Mouse (Mus musculus) MEL (cell line): Measurements from ENCODE around the gene Lbx2. TPM values are rescaled to one million over a fixed set of nuclear protein-coding genes. Genes with fewer than 3 reads are reported as not detected.

ENCODE experiments used
- DNase-seq: peaks from one replicate; pipeline ENCODE4 v3.0.0; 2011; ENCODE audit warnings: low read depth, low spot score
- H3K27ac ChIP-seq: 2 replicates; pipeline ENCODE4 v1.5.1; 2012; ENCODE audit warnings: low read depth, mild to moderate bottlenecking, control low read depth, low read length, moderate library complexity; ENCODE audit not compliant: control insufficient read depth
- H3K27me3 ChIP-seq, 2 experiments: fragments of 150-350 bp in 1 of 2; sonication (generic) in 1 of 2; 2 replicates each; pipeline ENCODE4 v1.6.1; 2012; ENCODE audit warnings: low read length in 2 of 2, mild to moderate bottlenecking in 2 of 2, improper control_type of control experiment in 1 of 2, moderate library complexity in 1 of 2; ENCODE audit not compliant: insufficient read depth in 2 of 2, control insufficient read depth in 1 of 2
- H3K36me3 ChIP-seq, 2 experiments: 2 replicates each; pipeline ENCODE4 v1.6.1; 2012 to 2014; ENCODE audit warnings: low read length in 2 of 2, improper control_type of control experiment in 1 of 2, inconsistent platforms in 1 of 2, mild to moderate bottlenecking in 1 of 2; ENCODE audit not compliant: insufficient read depth in 2 of 2, control insufficient read depth in 1 of 2
- H3K4me1 ChIP-seq, 2 experiments: fragments of 150-350 bp in 1 of 2; sonication (generic) in 1 of 2; 2 replicates each; pipeline ENCODE4 v1.6.1; 2012; ENCODE audit warnings: low read length in 2 of 2, improper control_type of control experiment in 1 of 2, mild to moderate bottlenecking in 1 of 2; ENCODE audit not compliant: insufficient read depth in 2 of 2, control insufficient read depth in 1 of 2
- H3K4me3 ChIP-seq, 2 experiments: fragments of 150-350 bp in 1 of 2; sonication (generic) in 1 of 2; 2 replicates each; pipeline ENCODE4 v1.5.1; 2012; ENCODE audit warnings: low read depth in 2 of 2, low read length in 2 of 2, mild to moderate bottlenecking in 2 of 2, moderate library complexity in 2 of 2, control low read depth in 1 of 2, improper control_type of control experiment in 1 of 2; ENCODE audit not compliant: control insufficient read depth in 1 of 2, insufficient read depth in 1 of 2
- H3K79me2 ChIP-seq: 2 replicates; pipeline ENCODE4 v1.6.1; 2012; ENCODE audit warnings: mild to moderate bottlenecking, low read length, moderate library complexity; ENCODE audit not compliant: control insufficient read depth, poor library complexity, insufficient read depth
- H3K9ac ChIP-seq: 2 replicates; pipeline ENCODE4 v1.6.1; 2012; ENCODE audit warnings: low read depth, mild to moderate bottlenecking, control low read depth, low read length, moderate library complexity; ENCODE audit not compliant: control insufficient read depth, poor library complexity, severe bottlenecking
- H3K9me3 ChIP-seq: fragments of 150-350 bp; sonication (generic); replicated peaks from 2 replicates; pipeline ENCODE4 v1.6.1; 2012; ENCODE audit warnings: mild to moderate bottlenecking, low read length, improper control_type of control experiment, moderate library complexity; ENCODE audit not compliant: insufficient read depth
- CHD2 ChIP-seq: IDR thresholded peaks from 2 replicates; pipeline ENCODE4 v1.6.1; 2011; ENCODE audit warnings: low read length, improper control_type of control experiment
- ELF1 ChIP-seq: IDR thresholded peaks from 2 replicates; pipeline ENCODE4 v1.6.1; 2014; ENCODE audit warnings: low read depth, mild to moderate bottlenecking, inconsistent platforms, low read length, improper control_type of control experiment, moderate library complexity
- HCFC1 ChIP-seq: IDR thresholded peaks from 2 replicates; pipeline ENCODE4 v1.6.1; 2012; ENCODE audit warnings: low read depth, mild to moderate bottlenecking, inconsistent platforms, low read length, improper control_type of control experiment, moderate library complexity
- KAT2A ChIP-seq: conservative IDR thresholded peaks from 2 replicates; pipeline ENCODE4 v1.6.1; 2012; ENCODE audit warnings: low read depth, low read length, improper control_type of control experiment, inconsistent platforms
- MAX ChIP-seq: IDR thresholded peaks from 2 replicates; pipeline ENCODE4 v1.6.1; 2011; ENCODE audit warnings: low read length, improper control_type of control experiment
- MEF2A ChIP-seq: IDR thresholded peaks from 2 replicates; pipeline ENCODE4 v1.6.1; 2014; ENCODE audit warnings: low read depth, mild to moderate bottlenecking, inconsistent platforms, low read length, improper control_type of control experiment; ENCODE audit not compliant: poor library complexity, insufficient replicate concordance, severe bottlenecking; ENCODE audit errors: extremely low read depth
- MXI1 ChIP-seq: IDR thresholded peaks from 2 replicates; pipeline ENCODE4 v1.6.1; 2011; ENCODE audit warnings: mild to moderate bottlenecking, low read depth, low read length, improper control_type of control experiment
- MYC ChIP-seq: IDR thresholded peaks from 2 replicates; pipeline ENCODE4 v1.6.1; 2011; ENCODE audit warnings: low read depth, mild to moderate bottlenecking, low read length, improper control_type of control experiment, moderate library complexity
- NRF1 ChIP-seq: IDR thresholded peaks from 2 replicates; pipeline ENCODE4 v1.6.1; 2014; ENCODE audit warnings: low read depth, mild to moderate bottlenecking, inconsistent platforms, low read length, improper control_type of control experiment, moderate library complexity; ENCODE audit not compliant: poor library complexity, insufficient read depth, severe bottlenecking
- POLR2A ChIP-seq, 2 experiments: IDR thresholded peaks; 2 replicates each; pipeline ENCODE4 v1.6.1; 2011 to 2012; ENCODE audit warnings: low read length in 2 of 2, mild to moderate bottlenecking in 2 of 2, control low read depth in 1 of 2, improper control_type of control experiment in 1 of 2, low read depth in 1 of 2, moderate library complexity in 1 of 2; ENCODE audit not compliant: control insufficient read depth in 1 of 2, insufficient read depth in 1 of 2, poor library complexity in 1 of 2
- POLR2AphosphoS2 ChIP-seq: IDR thresholded peaks from 2 replicates; pipeline ENCODE4 v1.6.1; 2011; ENCODE audit warnings: low read length, improper control_type of control experiment
- RAD21 ChIP-seq: IDR thresholded peaks from 2 replicates; pipeline ENCODE4 v1.6.1; 2011; ENCODE audit warnings: mild to moderate bottlenecking, low read depth, low read length, improper control_type of control experiment
- RCOR1 ChIP-seq: IDR thresholded peaks from 2 replicates; pipeline ENCODE4 v1.6.1; 2012; ENCODE audit warnings: low read depth, mild to moderate bottlenecking, inconsistent platforms, low read length, improper control_type of control experiment
- SIN3A ChIP-seq: IDR thresholded peaks from 2 replicates; pipeline ENCODE4 v1.6.1; 2012; ENCODE audit warnings: low read length, improper control_type of control experiment, inconsistent platforms
- SMC3 ChIP-seq: IDR thresholded peaks from 2 replicates; pipeline ENCODE4 v1.6.1; 2011; ENCODE audit warnings: low read depth, low read length, improper control_type of control experiment
- TAL1 ChIP-seq: IDR thresholded peaks from 2 replicates; pipeline ENCODE4 v1.6.1; 2012; ENCODE audit warnings: mild to moderate bottlenecking, inconsistent platforms, low read length, moderate library complexity, mixed read lengths
- TCF12 ChIP-seq: IDR thresholded peaks from 2 replicates; pipeline ENCODE4 v1.6.1; 2014; ENCODE audit warnings: low read depth, mild to moderate bottlenecking, inconsistent platforms, low read length, improper control_type of control experiment, moderate library complexity
- UBTF ChIP-seq: IDR thresholded peaks from 2 replicates; pipeline ENCODE4 v1.6.1; 2012; ENCODE audit warnings: low read depth, mild to moderate bottlenecking, inconsistent platforms, low read length, improper control_type of control experiment, moderate library complexity, borderline replicate concordance; ENCODE audit not compliant: insufficient read depth
- polyA plus RNA-seq, 2 experiments: library from polyadenylated mRNA; stranded (reverse) in 1 of 2; unstranded in 1 of 2; fragments of >175 nt in 1 of 2; fragments of >200 nt in 1 of 2; gene quantifications; 2 replicates each; pipeline versions ENCODE4 v1.2.1 to v1.2.4; 2012; ENCODE audit warnings: low replicate concordance in 2 of 2, low read depth in 1 of 2; ENCODE audit not compliant: insufficient read length in 2 of 2, insufficient read depth in 1 of 2, missing spikeins in 1 of 2
- total RNA-seq: library from RNA; depleted of rRNA; stranded (reverse); fragments of 300-350 nt; gene quantifications from 2 replicates; pipeline ENCODE4 v1.2.3, GENCODE M21; 2012

Lbx2 gene
- total and polyA plus RNA-seq, 3 experiments, result 0.58 to 0.85 TPM; not detected in 1

DNA sequence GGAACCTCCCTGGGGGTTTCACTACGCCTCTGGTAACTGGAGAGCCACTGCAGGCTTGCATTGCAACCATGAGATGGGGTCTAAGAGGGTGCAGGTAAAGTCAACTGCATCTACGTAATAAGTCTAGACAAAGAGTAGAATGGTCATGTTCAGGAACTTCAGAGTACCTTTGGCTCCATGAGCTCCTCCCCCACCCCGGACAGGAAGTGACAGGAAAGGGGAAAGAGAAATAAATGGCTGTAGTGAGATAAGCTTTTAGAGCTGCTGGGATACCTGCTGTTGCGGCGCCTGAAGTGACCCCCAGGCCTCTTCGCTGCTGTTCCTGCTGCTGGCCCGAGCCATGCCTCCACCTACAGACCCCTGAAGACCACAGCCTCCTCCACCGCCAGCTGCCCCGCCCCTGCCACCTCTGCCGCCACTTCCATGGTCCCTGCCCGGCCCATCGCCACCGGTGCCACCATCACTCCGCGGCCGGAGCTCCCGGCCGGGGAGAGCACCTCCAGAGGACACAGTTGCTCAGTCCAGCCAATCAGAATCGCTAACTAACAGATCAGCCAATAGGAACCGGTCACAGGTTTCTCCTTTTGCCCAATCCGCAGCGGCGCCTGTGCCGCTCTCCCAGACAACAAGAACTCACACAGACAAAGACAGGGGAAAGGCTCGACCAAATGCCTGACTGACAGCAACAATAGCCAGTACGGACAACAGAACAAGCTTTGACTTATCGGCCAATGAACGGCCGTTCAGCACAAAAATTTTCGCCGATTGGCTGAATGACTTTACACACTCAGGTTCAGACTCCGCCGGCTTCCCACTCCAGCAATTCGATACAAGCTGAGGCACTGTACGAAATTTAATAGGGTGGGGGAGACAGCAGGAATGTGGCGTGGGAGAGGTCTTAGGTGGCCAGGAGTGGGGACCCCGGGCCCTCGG lies 35.0 kb downstream of the Lbx2 start, which contains the start of gene Wbp1 (continued):
- peak; percentile 65; the same call in 1 of the 2 replicates for TF ChIP-seq MAX
- peak; percentile 60 to 90 for TF ChIP-seq POLR2A (IDR thresholded peaks at IDR 0.05; ENCODE audit: control insufficient read depth in 1 of 2, insufficient read depth in 1 of 2, low read depth in 1 of 2, low read length in 2 of 2, poor library complexity in 1 of 2)
- 0 out of 2 replicates have a peak, but pooled peaks have one; percentile 12 for TF ChIP-seq ELF1
- 0 out of 2 replicates have a peak, but pooled peaks have one; percentile 37 for TF ChIP-seq MXI1
- TF ChIP-seq, all 39 proteins: peak for 18

DNA sequence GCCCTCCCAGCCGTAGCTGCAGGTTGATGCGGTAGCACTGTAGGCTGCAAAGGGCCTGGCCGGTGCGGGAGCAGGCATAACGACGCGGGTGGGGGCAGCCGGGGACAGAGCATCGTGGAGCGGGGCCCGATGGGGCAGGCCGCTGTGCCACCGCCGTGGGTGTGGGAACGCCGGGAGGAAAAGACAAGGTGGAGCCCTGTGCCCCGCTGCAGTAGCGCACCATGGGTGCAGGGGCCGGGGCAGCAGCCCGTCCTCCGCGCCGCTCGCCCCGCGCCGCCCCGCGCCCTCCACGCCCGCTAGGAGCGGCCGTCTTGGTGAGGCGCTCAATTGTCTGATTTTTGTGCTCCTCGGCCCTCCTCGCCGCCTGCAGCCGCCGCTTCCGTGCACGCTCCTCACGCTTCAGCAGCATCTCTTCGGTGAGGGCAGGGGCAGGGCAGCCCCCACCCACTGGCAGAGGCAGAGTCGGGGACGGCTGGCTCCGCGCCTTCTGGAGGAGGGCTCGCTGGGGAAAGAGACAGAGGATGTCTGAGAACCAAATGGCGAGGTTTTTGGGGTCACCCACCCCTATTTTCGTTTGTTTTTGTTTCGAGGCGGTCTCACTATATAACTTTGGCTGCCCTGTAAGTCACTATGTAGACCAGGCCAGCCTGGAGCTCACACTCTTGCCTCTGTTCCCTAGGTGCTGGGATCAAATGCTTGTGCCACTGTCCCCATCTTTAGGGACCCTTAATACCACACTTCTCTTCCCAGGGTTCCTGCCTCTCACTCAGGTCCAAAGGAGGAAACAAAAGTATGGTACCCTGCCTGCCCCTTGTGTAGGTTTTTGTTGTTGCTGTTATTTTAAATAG lies 35.9 kb downstream of the Lbx2 start:
- no peaks in the 10 kb centered on the region for H3K9me3 ChIP-seq
- peak overlapping the region; percentile 64 to 73 for H3K4me3 ChIP-seq
- H3K27ac ChIP-seq, result peak overlapping the region; percentile 76
- H3K4me1 ChIP-seq, result peaks cover 0 to 24% of the 10 kb centered on the region in 2 experiments; a peak in 3 of 4 replicates
- no peak for DNase-seq
- H3K27me3 ChIP-seq, result no peaks in the 10 kb centered on the region
- peaks cover 29% of the 10 kb centered on the region for H3K79me2 ChIP-seq
- peak overlapping the region; percentile 80 for H3K9ac ChIP-seq
- TF ChIP-seq CHD2, result no peak
- 0 out of 2 replicates have a peak, but pooled peaks have one; percentile 63 for TF ChIP-seq UBTF
- TF ChIP-seq KAT2A, result no peak
- TF ChIP-seq SMC3, result 0 out of 2 replicates have a peak, but pooled peaks have one; percentile 3
- TF ChIP-seq, all 39 proteins: peak for 2
- peaks cover 0 to 27% of the 10 kb centered on the region in 2 experiments; a peak in 2 of 4 replicates for H3K36me3 ChIP-seq

DNA sequence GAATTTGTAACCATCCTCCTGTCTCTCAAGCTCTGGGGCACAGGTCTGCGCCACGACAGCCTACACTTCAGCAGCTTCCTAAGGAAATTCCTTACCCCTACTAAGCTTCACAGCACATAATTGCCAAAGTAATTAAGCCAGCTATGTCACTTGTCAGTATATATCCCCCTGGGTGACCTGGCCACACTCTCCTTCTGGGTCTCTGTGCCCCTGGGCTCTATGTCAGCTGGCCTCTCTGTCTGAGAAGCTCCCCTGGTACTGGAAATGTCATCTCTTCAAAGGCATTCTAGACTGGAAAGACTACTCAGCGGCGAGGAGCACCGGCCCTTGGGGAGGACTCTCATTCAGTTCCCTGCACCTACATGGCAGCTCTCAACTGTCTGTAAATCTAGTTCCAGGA lies 36.8 kb downstream of the Lbx2 start:
- TF ChIP-seq SIN3A, result no peak
- TF ChIP-seq MYC, result no peak
- TF ChIP-seq MEF2A, result no peak
- no peak for TF ChIP-seq SMC3
- no peak for TF ChIP-seq UBTF
- TF ChIP-seq RCOR1, result no peak
- no peak for TF ChIP-seq HCFC1
- no peak for TF ChIP-seq NRF1
- no peak for TF ChIP-seq POLR2AphosphoS2
- no peak for TF ChIP-seq TCF12
- TF ChIP-seq RAD21, result no peak
- no peak for TF ChIP-seq TAL1
- TF ChIP-seq, all 39 proteins: peak for 0
- Histone ChIP-seq H3K36me3 (peaks cover 0 to 23% of the 10 kb centered on the region in 2 experiments; a peak in 2 of 4 replicates), H3K79me2 (peaks cover 26% of the 10 kb centered on the region), H3K9me3 (no peaks in the 10 kb centered on the region), H3K27me3 (no peaks in the 10 kb centered on the region), H3K4me3 (no peak overlapping the region), H3K9ac (no peak overlapping the region), H3K27ac (no peak overlapping the region), H3K4me1 (peaks cover 0 to 24% of the 10 kb centered on the region in 2 experiments; a peak in 3 of 4 replicates)
- DNase-seq, result no peak
